Mouse (Mus musculus): ENCODE measurements around the gene Ahctf1.

GRCm38 (mm10) chr1:179814616-179815015 lies 11.1 kb upstream of the Ahctf1 start:
- no peak for TF ChIP-seq CEBPB (IDR thresholded peaks at IDR 0.05; ENCODE audit: insufficient read depth, poor library complexity, severe bottlenecking)
- no peak for TF ChIP-seq POLR2A (IDR thresholded peaks at IDR 0.05; ENCODE audit: insufficient read length, low read depth)
- no peak for TF ChIP-seq USF1 (IDR thresholded peaks at IDR 0.05; ENCODE audit: low read depth)
- no peak for TF ChIP-seq E2F4 (IDR thresholded peaks at IDR 0.05; ENCODE audit: insufficient read depth)
- TF ChIP-seq MAX (IDR thresholded peaks at IDR 0.05; ENCODE audit: low read depth), result no peak
- no peak for TF ChIP-seq TCF12 (IDR thresholded peaks at IDR 0.05; ENCODE audit: insufficient read depth, poor library complexity, severe bottlenecking)
- no peak for TF ChIP-seq POLR2AphosphoS2 (IDR thresholded peaks at IDR 0.05; ENCODE audit: insufficient read length, low read depth)
- TF ChIP-seq REST (IDR thresholded peaks at IDR 0.05; ENCODE audit: insufficient read depth, insufficient read length), result no peak
- no peak for TF ChIP-seq MYOD1 (IDR thresholded peaks at IDR 0.05; ENCODE audit: control insufficient read depth in 1 of 3, insufficient read length in 2 of 3, low read depth in 2 of 3)

Measured in myocyte (in vitro differentiated cells).